Mouse (Mus musculus) mouse trophoblast stem cell (cell line): ENCODE data around the gene Smurf1.

Experiments
- in situ Hi-C, 2 experiments: fragments of 300-500 bp; cut with MseI, MboI; formaldehyde crosslinking; loops; 2 replicates in 1 of 2; 3 replicates in 1 of 2; pipeline ENCODE4 v1.15.1; 2025

Gene Smurf1

DNA sequence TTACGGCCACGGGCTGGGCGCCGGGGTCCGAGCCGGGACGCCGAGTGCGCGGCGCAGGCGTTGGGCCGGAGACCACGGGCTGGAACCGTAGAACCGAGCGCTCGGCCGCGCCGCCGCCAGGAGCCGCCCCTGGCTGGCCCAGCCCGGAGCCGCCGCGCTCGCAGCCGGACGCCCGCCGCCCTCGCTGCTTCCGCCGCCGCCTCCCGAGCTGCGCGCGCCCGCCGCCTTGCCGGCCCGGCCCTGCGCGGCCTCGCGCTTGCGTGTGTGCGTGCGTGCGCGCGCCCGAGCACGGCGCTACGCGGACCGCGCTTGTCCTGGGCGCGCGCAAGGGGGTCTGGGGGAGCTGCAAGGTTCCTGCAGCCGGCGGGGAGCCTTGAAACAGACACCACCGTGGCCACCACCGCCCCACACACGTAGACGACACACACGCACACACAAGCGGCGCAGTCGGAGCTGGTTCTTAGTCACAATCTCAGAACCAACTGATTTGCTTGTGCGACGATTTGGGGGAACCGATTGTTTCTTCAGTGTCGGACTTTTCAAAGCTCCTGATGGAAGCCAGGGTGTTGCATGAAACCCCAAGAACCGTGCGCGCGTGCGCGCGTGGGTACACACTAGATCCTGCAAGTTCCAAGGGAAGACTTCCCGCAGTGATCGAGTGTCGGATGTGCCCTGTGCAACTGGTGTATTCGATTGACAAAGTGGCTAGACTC lies at the start of gene Smurf1:
TSS of gene Smurf1 (minus strand) at position 209 of the 713 bp plus-strand sequence.
- in situ Hi-C loops, result no loop called here

DNA sequence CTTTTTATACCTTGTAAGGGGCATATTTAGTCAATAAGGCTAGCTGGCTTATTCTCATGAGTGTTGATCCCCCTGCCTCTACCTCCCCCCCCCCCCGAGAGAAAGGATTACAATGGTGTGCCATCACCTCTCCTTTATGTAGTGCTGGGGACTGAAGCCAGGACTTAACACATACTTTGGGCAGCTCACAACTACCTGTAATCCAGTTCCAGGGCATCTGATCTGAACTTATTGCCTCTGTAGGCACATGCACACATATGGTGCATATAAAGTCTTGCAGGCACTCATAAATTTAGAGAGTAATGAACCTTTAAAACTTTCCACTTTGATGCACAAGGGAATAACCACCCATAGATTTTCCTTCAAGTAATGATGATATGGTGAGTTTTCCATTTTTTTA lies 48.6 kb upstream of the Smurf1 start:
- in situ Hi-C loops, result no loop called here

DNA sequence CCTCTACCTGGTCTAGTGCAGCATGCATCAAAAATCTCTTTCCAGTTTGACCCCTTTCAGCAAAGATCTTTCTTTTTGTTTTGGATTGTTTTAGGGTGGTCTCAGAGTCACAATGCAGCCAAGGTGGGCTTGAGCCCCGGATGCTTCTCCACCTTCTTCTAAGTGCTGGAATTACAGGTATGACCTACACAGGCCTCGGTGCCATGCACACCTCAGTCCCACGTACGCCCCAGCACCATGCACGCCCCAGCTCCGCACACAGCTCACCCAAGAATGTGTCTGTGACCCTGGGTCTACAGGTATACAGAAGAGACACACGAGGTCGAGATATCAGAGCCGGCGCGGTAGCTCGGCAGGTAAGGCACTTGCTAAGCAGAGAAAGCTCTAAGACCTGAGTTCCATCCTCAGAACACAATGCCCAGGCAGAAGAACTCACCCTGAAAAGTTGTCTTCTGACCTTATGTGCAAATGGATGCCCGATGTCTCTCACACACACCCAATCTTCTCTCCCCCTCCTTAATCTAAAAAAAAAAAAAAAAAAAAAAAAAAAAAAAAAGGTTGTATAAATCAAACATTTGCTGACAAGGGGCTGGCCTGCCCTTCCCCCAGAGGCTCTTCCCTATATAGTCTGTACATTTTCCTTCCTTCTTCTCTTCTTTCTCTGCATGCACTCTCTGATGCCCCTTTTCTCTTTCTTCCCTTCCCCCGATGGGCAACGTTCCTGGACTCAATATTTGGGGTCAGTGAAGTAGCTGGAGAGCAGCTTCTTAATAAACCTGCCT lies 43.4 kb upstream of the Smurf1 start:
- in situ Hi-C loops, result loop anchor here in 1 of 2 experiments (10.0 kb wide), 1 partner anchor 56 kb away; no protein-coding TSS in a partner anchor

DNA sequence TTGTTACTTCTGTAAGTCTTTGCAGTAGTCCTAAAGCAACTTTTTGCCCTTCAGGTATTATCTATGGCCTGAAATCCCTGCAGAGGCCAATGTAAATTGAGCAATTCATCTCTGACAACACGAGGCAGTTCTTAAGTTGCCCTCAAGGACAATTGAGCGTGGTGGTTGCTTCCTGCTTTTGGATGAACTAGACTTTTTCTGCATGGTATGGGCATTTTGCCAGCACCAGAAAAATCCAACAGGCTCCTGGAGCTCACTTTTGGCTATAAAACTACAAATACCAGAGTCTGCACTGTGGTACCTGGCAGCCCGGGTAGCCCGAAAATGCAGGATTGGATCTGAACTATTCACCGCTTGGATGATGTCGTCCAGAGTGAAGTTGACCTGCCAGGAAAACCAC lies 39.9 kb upstream of the Smurf1 start:
- in situ Hi-C loops, result loop anchor here in 1 of 2 experiments (10.0 kb wide), 1 partner anchor 59 kb away; no protein-coding TSS in a partner anchor

DNA sequence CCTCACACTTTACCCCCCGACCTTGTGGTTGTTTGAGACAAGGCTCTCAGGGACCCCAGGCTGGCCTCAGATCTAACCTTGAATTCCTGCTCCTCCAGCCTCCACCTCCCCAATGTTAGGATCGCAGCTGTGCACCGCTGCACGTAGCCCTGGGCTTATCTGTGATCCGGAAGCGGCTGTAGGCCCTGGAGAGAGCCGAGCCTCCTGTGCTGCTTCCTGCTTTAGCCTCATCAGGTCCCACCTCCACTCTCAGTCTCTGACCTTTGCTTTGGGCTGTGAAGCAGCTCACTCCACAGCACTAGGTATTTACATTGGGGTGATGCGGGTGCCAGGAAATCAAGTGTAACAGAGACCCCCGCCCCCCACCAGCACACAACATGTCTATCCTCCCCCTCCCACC lies 38.8 kb upstream of the Smurf1 start:
- in situ Hi-C loops, result loop anchor here in 1 of 2 experiments (10.0 kb wide), 1 partner anchor 60 kb away; no protein-coding TSS in a partner anchor

DNA sequence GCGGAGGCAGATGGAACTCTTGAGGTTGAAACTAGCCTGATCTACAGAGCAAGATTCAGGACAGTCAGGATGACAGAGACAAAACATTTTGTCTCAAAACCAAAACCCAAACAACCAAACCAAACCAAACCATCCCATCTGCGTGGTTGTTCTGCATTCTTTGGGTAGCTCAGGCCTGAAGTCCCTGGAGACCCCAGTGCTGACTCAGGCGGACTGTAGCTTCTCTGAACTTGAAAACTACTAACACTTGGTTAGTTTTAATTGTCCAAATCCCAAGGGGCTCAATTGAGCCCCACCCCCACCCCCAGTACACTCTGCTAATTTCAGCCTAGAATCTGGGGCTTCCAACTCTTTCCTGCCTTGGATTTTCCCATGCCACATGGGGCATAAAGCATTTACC lies 37.7 kb upstream of the Smurf1 start:
- in situ Hi-C loops, result loop anchor here in 1 of 2 experiments (10.0 kb wide), 1 partner anchor 61 kb away; no protein-coding TSS in a partner anchor

DNA sequence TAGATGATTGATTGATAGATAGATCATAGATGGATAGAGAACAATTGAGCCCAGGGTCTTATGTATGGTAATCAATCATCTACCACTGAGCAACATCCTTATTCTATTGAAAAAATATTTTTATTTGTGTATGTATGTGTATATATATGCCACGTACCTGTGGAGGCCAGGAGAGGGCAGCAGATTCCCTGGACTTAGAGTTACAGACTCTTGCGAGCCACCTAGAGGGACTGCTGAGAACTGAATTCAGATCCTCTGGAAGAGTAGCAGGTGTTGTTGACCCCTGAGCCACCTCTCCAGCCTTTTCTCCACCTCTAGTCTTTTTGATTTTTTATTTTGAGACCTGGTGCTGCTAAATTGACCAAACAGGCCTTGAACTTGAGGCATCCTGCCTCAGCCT lies 32.8 kb upstream of the Smurf1 start:
- in situ Hi-C loops, result loop anchor here in 1 of 2 experiments (25.0 kb wide), 1 partner anchor 111 kb away; no protein-coding TSS in a partner anchor

DNA sequence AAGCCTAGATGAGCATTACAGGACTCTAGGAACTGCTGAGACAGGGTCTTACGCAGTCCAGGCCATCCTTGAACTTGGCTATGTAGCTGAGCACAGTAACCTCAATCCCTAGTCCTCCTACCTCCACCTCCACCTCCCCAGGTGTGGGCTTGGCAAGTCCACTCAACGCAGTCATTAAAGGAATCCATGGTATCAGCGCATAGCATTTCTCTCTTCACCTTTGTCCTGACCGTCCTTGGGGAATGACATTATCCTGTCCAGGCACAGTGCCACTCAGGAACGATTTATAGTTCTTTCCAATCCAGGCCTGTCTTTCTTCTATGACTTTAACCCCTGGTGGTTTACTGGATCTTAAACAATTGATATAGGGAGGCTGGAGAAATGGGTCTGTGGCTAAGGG lies 24.8 kb upstream of the Smurf1 start:
- in situ Hi-C loops, result loop anchor here in 1 of 2 experiments (25.0 kb wide), 1 partner anchor 103 kb away; no protein-coding TSS in a partner anchor

DNA sequence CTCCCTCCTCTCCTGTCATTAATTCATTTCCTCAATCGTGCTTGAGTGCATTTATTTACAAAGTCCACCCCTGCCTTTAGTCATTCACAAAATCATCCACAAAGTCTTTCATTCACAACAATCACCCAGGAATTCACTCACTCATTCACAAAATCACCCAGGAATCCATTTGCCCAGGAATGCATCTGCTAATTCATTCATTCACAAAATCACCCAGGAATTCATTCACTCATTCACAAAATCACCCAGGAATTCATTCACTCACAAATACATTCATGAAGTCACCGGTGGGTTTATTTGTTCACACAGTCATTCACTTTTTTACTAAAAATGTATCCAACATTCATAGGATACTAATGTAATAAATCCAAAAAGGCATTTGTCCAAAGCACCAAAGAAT lies 24.4 kb upstream of the Smurf1 start:
- in situ Hi-C loops, result loop anchor here in 1 of 2 experiments (25.0 kb wide), 1 partner anchor 103 kb away; no protein-coding TSS in a partner anchor

DNA sequence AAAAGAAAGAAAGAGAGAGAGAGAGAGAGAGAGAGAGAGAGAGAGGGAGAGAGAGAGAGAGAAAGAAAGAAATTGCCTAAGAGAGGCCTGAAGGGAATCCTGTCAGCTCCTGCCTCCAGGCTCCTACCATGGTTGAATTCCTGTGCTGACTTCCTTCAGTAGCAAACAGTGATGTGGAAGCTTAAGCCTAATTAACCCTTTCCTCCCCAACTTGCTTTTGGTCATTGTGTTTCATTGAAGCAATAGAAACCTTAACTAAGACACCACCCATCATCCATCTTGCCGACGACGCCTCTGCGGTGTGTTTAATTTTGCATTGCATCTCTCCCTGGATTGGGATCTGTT lies 23.4 kb upstream of the Smurf1 start:
- in situ Hi-C loops, result loop anchor here (10.0 to 25.0 kb wide), 2 partner anchors 102 to 104 kb away; no protein-coding TSS in a partner anchor

DNA sequence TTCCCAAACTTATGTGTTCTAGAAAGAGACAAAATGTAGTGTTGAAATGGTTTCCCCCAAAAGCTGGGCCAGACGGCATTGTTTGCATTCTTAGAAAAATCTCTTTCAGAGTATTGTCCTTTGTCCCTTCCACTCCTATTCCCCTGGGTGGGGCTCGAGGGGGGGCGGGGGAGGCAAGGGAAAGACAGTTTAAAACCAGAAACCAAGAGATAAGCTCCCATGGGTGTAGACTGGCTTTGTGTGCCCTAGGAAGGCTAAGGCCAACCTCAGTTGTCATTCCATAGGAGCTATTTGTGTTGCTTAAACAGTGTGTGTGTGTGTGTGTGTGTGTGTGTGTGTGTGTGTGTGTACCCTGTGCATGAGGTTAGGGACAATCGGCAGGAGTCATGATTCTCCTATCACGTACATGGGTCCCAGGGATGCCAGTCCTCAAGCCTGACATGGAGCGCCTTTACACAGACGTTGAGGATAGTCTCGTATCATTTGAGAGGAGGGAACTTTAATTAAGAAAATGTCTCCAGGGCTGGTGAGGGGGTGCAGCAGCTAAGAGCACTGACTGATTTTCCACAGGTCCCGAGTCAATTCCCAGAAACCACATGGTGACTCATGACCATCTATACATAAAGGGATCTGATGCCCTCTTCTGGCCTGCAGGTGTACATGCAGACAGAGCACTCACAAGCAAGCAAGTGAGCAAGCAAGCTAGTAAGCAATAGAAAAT lies 22.9 kb upstream of the Smurf1 start:
- in situ Hi-C loops, result loop anchor here (10.0 to 25.0 kb wide), 2 partner anchors 101 to 104 kb away; no protein-coding TSS in a partner anchor

DNA sequence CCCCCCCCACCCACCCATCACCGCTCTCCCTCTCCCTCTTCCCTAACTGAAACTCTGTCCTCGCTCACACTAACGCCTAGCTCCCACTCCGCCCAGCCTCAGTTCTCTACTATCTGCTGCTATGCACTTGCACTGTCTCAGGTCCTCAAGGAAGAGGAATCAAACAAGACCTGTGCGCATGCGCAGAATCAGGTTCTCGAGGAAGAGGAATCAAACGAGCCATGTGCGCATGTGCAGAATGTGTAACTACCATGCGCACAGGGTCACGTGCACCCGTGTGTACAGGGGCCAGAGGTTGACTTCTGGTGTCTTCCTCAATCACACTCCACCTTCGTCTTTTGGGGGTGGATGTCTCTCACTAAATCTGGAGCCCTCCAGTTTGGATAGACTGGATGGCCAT lies 21.9 kb upstream of the Smurf1 start:
- in situ Hi-C loops, result loop anchor here (10.0 to 25.0 kb wide), 2 partner anchors 100 to 103 kb away; no protein-coding TSS in a partner anchor

DNA sequence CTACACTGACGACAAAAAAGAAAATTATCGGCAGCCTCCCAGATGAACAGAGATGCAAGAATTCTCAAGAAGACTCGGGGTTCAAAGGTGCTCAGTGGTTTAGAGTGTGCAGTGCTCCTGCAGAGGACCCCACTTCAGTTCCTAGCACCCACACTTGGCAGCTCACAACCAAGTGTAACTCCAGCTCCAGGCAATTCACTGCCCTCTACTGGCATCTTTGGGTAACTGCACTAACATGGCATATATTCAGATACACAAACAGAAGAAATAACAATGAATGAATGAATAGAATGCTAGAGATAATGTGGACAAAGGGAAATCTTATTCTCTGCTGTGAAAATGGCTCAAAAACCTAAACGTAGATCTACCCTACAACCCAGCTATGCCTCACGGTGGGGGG lies 19.2 kb upstream of the Smurf1 start:
- in situ Hi-C loops, result loop anchor here (10.0 to 25.0 kb wide), 2 partner anchors 98 to 100 kb away; no protein-coding TSS in a partner anchor

DNA sequence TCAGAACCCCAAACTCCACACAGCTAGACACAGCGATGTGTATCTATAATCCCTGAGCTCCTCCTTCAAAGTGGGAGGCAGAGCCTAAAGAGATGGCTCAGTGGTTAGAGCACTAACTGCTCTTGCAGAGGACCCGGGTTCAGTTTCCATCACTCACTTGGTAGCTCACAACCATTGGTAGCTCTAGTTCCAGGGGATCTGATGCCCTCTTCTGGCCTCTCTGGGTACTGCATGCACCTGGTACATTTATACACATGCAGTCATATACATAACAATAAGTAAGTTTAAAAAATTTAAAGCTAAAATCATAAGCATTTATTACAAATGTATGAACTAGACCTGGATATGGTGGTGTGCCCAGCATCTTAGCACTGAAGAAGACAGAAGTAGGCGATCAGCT lies 17.6 kb upstream of the Smurf1 start:
- in situ Hi-C loops, result loop anchor here (10.0 to 25.0 kb wide), 2 partner anchors 96 to 98 kb away; no protein-coding TSS in a partner anchor

DNA sequence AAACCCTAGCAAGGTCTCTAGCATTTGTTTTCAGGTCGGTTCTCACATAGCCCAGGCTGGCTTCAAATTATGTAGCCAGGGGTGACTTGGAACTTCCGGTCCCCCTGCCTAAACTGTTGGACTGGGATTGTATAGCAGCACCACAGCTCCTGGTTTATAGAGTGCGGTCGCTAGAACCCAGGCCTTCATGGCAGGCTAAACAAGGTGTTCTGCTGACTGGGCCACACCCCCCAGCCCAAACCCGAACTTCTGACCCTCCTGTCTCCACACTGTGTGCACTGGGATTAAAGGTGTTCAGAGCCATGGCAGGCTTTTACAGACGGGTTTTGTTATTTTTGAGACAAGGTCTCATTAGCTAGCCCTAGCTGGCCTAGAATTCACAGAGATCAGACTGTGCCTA lies 13.5 kb upstream of the Smurf1 start:
- in situ Hi-C loops, result loop anchor here in 1 of 2 experiments (25.0 kb wide), 1 partner anchor 92 kb away; no protein-coding TSS in a partner anchor

DNA sequence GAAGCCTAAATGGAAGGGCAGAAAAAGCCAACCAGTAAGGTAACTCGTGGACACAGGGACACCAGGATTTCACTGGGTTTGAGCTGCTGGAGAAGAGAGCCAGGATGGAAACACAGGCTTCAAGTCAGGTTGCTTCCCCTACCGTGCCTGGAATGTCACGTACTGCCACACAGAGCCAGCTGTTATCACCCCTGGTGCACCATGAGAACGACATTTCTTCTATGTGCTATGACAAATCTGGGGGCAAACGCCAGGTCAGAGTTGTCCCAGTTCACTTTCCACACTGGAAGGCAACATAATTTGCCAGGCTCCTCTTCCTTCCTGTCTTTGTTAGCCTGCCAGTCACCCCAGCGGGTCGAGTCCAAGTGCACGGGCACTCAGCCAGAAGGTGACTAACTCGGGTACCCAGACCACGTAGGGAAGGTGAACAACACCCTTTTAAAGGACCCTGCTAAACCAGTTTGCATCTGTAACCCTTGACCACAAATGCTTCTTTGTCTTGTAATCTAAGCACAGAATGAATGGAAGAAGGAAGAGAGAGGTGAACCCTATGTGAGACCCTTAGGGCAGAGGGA lies 13.0 kb upstream of the Smurf1 start:
- in situ Hi-C loops, result loop anchor here in 1 of 2 experiments (25.0 kb wide), 1 partner anchor 91 kb away; no protein-coding TSS in a partner anchor

DNA sequence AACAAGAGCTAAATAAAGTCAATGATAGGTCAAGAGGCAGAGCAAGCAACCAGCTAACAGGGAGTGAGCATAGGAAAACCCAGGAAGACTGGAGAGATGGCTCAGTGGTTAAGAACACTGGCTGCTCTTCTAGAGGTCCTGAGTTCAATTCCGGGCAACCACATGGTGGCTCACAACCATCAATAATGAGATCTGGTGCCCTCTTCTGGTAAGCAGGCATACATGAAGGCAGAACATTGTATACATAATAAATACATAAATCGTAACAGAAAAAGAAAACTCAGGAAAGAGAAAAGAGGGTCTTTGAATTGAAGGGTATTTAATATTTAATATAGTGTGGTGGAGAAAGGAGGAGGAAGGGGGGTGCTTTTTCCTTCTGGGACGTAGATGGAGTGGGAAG lies 5.6 kb upstream of the Smurf1 start:
- in situ Hi-C loops, result no loop called here

DNA sequence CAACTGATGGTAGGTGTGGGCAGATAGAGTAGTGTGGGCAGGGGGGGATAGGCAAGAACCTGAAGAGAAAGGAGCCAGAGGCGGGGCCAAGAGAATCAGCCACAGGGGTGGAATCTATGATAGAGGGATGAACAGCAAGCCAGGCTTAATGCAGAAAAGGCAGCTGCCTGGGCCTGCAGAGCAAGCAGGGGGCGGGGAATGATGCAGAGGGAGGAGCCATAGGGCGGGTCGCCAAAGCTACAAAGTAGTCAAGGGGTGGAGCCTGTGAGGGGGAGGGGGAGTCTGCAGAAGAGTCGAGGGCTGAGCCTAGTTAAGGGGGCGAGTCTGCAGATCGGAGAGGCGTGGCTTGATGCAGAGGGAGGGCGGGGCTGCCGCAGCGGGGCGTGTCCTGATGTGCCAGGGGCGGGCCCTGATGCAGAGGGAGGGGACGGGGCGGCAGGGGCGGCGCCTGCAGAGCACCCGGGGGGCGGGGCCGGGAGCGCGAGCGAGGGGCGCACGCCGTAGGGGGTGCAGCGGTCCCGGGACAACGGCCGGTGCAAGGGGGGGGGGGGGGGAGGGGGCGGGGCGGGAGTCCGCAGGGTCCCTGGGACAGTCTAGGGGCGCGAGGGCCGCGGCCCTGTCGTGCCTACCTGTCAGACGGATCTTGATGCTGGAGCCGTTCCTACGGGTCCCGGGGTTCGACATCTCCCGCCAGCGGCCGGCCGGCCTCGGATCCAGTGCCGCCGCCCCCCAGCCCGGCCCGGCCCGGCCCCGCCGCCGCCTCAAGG lies 592 bp downstream of the Smurf1 start:
- in situ Hi-C loops, result no loop called here

DNA sequence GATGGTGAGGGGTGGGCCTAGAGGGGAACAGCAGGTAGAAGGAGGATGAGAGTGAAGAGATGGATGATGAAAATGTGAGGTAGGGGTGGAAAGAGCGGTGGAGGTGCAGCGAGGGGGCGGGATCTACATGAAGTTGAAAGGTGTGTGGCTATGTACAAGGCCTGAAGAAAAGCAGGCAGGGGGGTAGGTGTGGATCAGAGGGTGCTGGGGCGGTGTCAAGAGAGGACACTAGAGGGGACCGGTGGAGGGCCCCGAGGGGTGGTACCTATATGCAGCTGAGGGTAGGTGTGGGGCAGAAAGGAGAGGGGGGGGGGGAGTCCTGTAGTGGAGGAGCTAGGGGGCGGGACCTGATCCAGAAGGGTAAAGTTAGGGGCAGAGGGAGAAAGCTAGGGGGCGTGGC lies 1.2 kb downstream of the Smurf1 start:
- in situ Hi-C loops, result no loop called here

DNA sequence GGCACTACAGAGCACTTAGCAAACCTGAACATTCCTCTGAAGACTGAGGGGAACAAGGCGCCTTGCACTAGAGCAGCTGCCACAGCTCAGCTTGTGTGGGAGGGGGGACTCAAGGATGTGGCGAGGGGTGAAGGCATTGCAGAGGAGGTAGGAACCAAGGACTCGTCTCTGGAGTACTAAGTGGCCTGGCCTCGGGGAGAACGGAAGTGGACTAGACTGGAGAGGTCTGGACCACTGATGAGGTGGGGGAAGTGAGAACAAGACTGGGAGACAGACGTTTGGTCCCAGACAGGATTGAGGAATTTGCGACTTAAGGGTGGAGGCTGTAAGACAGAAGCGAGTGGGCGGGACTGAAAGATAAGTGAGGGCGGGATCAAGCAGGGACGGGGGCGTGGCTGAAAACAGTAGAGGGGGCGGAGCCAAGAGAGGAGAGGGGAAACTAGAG lies 1.8 kb downstream of the Smurf1 start:
- in situ Hi-C loops, result no loop called here
